Mouse (Mus musculus): ENCODE measurements around the gene Fam209. TPM values are rescaled to one million over a fixed set of nuclear protein-coding genes. Genes with fewer than 3 reads are reported as not detected.

Fam209 gene
- polyA plus RNA-seq, 1 experiment: 0.57 TPM

DNA sequence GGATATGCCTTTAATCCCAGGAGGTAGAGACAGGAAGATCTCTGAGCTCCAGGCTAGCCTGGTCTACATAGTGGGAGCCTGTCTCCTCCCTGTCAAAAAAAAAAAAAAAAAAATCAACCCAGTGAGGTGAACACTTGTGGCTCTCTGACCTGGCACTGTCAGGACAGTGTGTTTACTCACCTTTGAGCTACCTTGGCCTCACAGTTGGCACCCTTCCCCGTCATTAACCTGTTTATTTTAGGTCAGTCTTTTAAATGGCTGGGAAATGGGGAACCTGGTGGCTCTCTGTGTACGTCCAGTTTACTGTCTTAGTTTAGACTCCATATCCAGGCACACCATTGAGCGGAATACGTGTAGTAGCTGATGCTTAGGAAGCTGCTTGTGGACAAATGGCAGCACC, 20.3 kb upstream of the Fam209 start:
- DNase-seq (ENCODE audit: low read depth): no peak
- TF ChIP-seq POLR2A (IDR thresholded peaks at IDR 0.05; ENCODE audit: borderline replicate concordance, extremely low read depth, insufficient read depth, insufficient read length, poor library complexity, severe bottlenecking): no peak
- no peak for TF ChIP-seq CTCF (IDR thresholded peaks at IDR 0.05; ENCODE audit: borderline replicate concordance, extremely low read depth, insufficient read depth, insufficient read length)

DNA sequence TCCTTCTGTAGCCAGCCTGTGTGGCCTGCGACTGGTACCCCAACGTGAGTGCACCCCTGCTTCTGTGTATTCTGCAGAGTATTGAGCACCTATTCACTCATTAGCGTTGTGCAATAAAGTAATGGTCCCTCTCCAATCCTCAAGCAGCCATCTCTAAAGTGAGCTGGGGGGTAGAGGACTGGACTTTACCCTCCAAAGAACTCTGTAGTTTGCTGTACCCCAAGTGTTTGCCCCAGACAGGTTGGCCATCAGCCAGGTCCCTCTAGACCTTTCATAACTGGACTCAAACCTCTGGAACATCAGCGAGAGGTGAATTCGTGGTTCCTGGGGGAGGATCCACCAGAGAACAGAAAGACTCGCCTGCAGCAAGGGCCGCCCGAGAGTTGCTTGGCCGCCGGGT, 19.9 kb upstream of the Fam209 start:
- no peak for TF ChIP-seq CTCF (IDR thresholded peaks at IDR 0.05; ENCODE audit: borderline replicate concordance, extremely low read depth, insufficient read depth, insufficient read length)
- TF ChIP-seq POLR2A (IDR thresholded peaks at IDR 0.05; ENCODE audit: borderline replicate concordance, extremely low read depth, insufficient read depth, insufficient read length, poor library complexity, severe bottlenecking): no peak
- DNase-seq (ENCODE audit: low read depth): no peak

DNA sequence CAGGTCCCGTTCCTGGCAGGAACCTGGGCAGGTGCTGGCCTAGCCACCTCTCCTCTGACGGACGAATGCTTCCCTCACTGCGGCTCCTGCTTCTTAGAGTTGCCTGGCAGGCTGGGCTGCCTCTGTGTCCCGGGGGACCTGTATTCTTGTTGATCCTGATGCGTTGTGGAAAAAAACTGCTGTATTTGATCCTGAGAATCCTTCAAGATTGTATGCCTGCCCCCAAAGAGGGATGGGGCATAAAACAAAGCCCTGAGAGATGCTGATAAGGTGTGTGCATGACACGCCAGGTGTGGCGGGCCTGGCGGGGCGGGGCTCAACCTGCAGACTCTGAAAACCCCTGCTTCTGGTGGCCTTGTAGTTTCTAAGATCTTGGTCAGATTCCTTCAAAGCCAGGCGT, 13.8 kb upstream of the Fam209 start, which contains the start of gene Gcnt7:
Gene Gcnt7 (minus strand): TSS at position 101 of the 400 bp plus-strand sequence.
- DNase-seq (ENCODE audit: low read depth): no peak
- TF ChIP-seq CTCF (IDR thresholded peaks at IDR 0.05; ENCODE audit: borderline replicate concordance, extremely low read depth, insufficient read depth, insufficient read length) (no peak), POLR2A (IDR thresholded peaks at IDR 0.05; ENCODE audit: borderline replicate concordance, extremely low read depth, insufficient read depth, insufficient read length, poor library complexity, severe bottlenecking) (no peak)

DNA sequence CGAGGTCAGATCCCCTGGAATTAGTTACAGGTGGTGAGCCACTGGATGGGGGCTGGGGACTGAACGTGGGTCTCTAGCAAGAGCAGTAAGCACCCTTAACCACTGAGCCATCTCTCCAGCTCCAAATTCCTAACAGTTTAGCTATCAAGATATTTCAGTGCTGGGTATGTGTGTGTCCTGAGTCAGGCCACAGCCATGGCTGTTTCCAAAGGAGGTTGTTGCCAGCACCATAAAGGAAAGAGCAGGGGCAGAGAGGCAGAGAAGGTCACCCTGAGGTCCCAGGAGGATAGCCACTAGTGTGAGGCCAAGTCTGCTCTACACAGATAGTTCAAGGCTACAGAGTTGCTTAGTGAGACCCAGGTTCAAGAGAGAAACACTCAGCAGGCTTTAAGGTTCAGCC, 11.7 kb upstream of the Fam209 start:
- TF ChIP-seq CTCF (IDR thresholded peaks at IDR 0.05; ENCODE audit: borderline replicate concordance, extremely low read depth, insufficient read depth, insufficient read length): no peak
- no peak for TF ChIP-seq POLR2A (IDR thresholded peaks at IDR 0.05; ENCODE audit: borderline replicate concordance, extremely low read depth, insufficient read depth, insufficient read length, poor library complexity, severe bottlenecking)

DNA sequence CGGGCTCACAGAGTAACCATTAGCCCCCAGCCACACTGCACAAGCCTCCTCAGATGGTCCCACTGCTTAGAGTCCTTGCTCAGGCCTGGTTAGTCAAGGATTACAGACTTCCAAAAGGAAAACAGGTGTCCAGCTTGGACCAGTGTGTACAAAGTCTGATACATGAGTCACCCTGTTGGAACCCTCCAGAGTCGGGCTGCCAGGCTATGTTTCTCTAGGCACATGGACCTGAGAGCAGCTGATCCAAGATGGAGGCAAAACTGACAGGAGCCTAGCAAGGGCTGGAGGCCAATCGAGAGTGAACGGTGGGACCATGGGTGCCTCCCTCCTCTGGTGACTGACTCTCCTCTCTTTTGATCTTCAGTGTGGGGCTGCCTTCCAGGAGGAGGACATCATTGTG, 9.5 kb upstream of the Fam209 start:
- no peak for DNase-seq (ENCODE audit: low read depth)
- TF ChIP-seq CTCF (IDR thresholded peaks at IDR 0.05; ENCODE audit: borderline replicate concordance, extremely low read depth, insufficient read depth, insufficient read length): no peak
- TF ChIP-seq POLR2A (IDR thresholded peaks at IDR 0.05; ENCODE audit: borderline replicate concordance, extremely low read depth, insufficient read depth, insufficient read length, poor library complexity, severe bottlenecking): no peak

More for the DNA sequence above, 11.7 kb upstream of the Fam209 start:
- DNase-seq (ENCODE audit: low read depth): no peak

DNA sequence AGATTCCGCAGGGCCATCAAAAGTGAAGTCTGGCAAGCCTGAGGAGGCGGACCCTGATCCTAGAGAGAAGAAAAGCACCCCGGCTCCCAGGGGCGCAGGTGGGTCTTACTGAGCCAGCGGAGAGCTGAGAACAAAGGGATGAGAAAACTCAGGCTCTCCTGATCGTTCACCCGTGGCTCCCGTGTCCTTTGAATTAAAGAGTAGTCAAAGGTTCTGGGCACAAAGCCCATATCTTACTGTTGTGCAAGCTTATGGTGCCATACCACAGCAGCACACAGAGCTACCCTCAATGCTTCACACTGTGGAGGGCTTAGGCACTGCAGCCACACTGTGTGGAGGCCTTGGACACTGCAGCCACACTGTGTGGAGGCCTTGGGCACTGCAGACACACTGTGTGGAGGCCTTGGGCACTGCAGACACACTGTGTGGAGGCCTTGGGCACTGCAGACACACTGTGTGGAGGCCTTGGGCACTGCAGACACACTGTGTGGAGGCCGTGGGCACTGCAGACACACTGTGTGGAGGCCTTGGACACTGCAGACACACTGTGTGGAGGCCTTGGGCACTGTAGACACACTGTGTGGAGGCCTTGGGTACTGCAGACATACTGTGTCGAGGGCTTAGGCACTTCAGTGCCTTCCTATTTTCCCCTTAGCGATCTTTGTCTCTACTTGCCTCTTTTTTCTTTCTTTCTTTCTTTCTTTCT, 5.7 kb upstream of the Fam209 start:
- peak; percentile 44 for DNase-seq (ENCODE audit: low read depth)
- TF ChIP-seq CTCF (IDR thresholded peaks at IDR 0.05; ENCODE audit: borderline replicate concordance, extremely low read depth, insufficient read depth, insufficient read length) (no peak), POLR2A (IDR thresholded peaks at IDR 0.05; ENCODE audit: borderline replicate concordance, extremely low read depth, insufficient read depth, insufficient read length, poor library complexity, severe bottlenecking) (no peak)

DNA sequence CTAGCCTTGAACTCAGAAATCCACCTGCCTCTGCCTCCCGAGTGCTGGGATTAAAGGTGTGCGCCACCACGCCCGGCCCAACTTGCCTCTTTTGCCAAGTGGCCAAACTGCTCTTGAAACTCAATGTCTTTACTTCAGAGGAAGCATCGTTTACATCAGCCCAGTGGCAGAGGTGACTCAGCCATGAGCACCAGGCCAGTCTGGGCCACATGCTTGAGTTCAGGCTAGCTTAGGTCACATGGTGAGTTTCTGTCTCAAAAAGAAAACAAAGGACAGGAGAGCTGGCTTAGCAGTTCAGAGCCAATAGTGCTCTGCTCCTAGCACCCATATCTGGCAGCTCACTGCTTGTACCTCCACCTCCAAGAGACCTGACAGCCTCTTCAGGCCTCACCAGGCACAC, 5.1 kb upstream of the Fam209 start:
- TF ChIP-seq POLR2A (IDR thresholded peaks at IDR 0.05; ENCODE audit: borderline replicate concordance, extremely low read depth, insufficient read depth, insufficient read length, poor library complexity, severe bottlenecking): no peak
- no peak for TF ChIP-seq CTCF (IDR thresholded peaks at IDR 0.05; ENCODE audit: borderline replicate concordance, extremely low read depth, insufficient read depth, insufficient read length)

DNA sequence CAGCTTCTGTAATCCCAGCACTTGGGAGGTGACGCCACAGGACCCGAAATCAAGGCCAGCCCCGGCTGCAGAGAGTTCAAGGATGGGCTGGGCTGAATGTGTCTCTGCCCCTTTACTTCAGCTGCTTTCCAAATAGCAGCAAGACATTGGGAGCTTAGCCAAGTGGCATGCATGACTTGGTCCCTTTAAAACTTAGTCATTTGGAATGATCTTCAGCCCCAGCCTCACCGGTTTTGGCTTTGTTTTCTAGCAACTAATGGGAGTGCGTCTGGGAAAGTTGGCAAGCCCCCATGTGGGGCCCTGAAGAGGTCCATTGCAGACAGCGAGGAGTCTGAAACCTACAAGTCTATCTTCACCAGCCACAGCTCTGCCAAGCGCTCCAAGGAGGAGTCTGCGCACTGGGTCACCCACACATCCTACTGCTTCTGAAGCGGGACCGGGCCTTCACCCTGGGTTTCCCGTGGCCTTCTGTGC, 3.9 kb upstream of the Fam209 start:
- no peak for TF ChIP-seq CTCF (IDR thresholded peaks at IDR 0.05; ENCODE audit: borderline replicate concordance, extremely low read depth, insufficient read depth, insufficient read length)
- TF ChIP-seq POLR2A (IDR thresholded peaks at IDR 0.05; ENCODE audit: borderline replicate concordance, extremely low read depth, insufficient read depth, insufficient read length, poor library complexity, severe bottlenecking): no peak
- peak; percentile 96 for DNase-seq (ENCODE audit: low read depth)

More for the DNA sequence above, 5.1 kb upstream of the Fam209 start:
- no peak for DNase-seq (ENCODE audit: low read depth)

DNA sequence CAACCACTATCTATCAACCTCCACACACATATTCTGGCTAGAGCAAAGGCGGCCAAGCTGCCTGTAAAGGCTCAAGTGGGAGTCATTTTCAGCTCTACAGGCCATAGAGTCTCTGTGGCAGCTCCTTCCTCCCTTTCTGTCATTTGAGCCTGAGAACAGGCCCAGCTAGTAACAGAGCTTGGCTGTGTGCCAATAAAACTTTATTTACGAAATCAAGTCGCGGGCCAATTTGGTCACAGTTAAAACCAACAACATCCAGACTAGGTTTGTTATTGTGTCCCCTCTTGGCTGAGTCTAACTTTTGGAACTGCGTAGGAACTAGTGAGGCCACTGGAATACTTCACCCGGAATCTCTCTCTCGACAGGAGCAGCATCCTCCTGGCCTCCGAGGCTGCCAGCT, 1.3 kb downstream of the Fam209 start:
- no peak for TF ChIP-seq CTCF (IDR thresholded peaks at IDR 0.05; ENCODE audit: borderline replicate concordance, extremely low read depth, insufficient read depth, insufficient read length)
- TF ChIP-seq POLR2A (IDR thresholded peaks at IDR 0.05; ENCODE audit: borderline replicate concordance, extremely low read depth, insufficient read depth, insufficient read length, poor library complexity, severe bottlenecking): no peak
- DNase-seq (ENCODE audit: low read depth): peak; percentile 69

DNA sequence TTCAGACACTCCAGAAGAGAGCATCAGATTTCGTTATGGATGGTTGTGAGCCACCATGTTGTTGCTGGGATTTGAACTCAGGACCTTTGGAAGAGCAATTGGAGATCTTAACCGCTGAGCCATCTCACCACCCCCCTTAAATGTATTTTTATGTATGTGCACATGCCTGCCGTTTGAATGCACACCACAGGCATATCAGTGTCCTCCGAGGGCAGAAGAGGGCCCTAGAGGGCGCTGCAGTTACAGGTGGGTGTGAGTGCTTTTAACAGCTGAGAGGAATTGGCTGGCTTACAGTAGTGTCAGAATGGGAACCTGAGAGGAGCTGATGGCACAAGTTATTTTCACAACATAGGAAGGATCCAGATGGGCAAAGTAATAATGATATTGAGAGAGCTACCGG, 2.6 kb downstream of the Fam209 start:
- peak; percentile 23 for DNase-seq (ENCODE audit: low read depth)
- TF ChIP-seq CTCF (IDR thresholded peaks at IDR 0.05; ENCODE audit: borderline replicate concordance, extremely low read depth, insufficient read depth, insufficient read length) (peak; percentile 28; the same call in 1 of the 2 replicates), POLR2A (IDR thresholded peaks at IDR 0.05; ENCODE audit: borderline replicate concordance, extremely low read depth, insufficient read depth, insufficient read length, poor library complexity, severe bottlenecking) (no peak)

DNA sequence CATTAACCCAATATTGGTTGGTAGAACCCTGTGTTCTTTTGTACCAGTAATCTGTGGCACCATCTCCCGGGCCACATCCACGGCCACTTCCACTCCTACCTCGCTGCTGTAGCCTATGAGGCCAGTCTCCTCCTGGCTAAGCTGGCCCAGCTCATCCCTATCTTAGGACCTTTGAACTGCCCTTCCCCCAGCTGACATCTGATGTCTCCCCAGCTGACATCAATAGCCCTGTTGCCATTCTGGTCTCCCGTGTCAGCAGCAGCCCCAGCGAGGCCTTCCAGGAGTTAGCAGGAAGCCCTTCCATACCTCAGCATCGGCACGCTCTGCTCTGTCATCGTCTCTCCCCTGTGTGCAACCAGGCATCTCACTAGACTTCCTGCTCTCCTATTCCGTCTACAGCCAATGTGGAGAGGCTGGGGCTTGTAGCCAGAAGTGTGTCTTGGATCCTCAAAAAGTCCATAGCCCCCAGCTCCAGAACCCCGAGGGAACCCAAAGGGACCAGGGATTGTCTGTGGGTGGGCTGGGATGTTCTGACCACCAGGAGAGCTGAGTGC, 4.5 kb downstream of the Fam209 start:
- TF ChIP-seq POLR2A (IDR thresholded peaks at IDR 0.05; ENCODE audit: borderline replicate concordance, extremely low read depth, insufficient read depth, insufficient read length, poor library complexity, severe bottlenecking) (no peak), CTCF (IDR thresholded peaks at IDR 0.05; ENCODE audit: borderline replicate concordance, extremely low read depth, insufficient read depth, insufficient read length) (no peak)
- no peak for DNase-seq (ENCODE audit: low read depth)

DNA sequence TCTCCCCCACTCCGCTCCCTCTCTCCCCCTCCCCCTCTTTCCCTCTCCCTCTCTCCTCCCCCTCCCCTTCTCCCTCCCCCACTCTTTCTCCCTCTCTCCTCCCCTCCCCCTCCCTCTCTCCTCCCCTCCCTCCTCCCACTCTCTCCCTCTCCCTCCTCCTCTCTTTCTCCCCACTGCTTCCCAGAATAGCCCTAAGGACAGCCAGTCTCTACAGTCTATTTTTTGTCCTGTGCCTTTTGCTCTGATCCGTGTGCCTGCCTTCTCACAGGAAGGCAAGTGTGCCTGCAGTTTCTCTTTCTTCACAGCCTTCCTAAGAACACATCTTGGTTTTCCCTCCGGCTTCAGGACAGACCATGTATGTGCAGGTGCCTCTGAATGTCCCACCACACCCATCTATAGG, 5.0 kb downstream of the Fam209 start:
- no peak for DNase-seq (ENCODE audit: low read depth)
- TF ChIP-seq CTCF (IDR thresholded peaks at IDR 0.05; ENCODE audit: borderline replicate concordance, extremely low read depth, insufficient read depth, insufficient read length) (no peak), POLR2A (IDR thresholded peaks at IDR 0.05; ENCODE audit: borderline replicate concordance, extremely low read depth, insufficient read depth, insufficient read length, poor library complexity, severe bottlenecking) (no peak)

All from brain, embryonic 14.5 days (tissue).